Mouse (Mus musculus) small intestine, adult 2 months (tissue): ENCODE data around the gene Ddx10. TPM values are rescaled to one million over a fixed set of nuclear protein-coding genes. Genes with fewer than 3 reads are reported as not detected.

Experiments
- H3K27ac ChIP-seq: fragments of 200-500 bp; 2 replicates; pipeline ENCODE4 v1.5.1; 2012; ENCODE audit warnings: low read depth, low read length, control low read depth, inconsistent platforms; ENCODE audit not compliant: insufficient read depth
- H3K27me3 ChIP-seq: fragments of 200-500 bp; 2 replicates; pipeline ENCODE4 v1.6.1; 2012; ENCODE audit warnings: mild to moderate bottlenecking, moderate library complexity, low read length, inconsistent platforms; ENCODE audit not compliant: control insufficient read depth, insufficient read depth
- H3K36me3 ChIP-seq: fragments of 200-500 bp; 2 replicates; pipeline ENCODE4 v1.6.1; 2012; ENCODE audit warnings: mild to moderate bottlenecking, low read length, control low read depth, inconsistent platforms; ENCODE audit not compliant: control insufficient read depth, insufficient read depth
- H3K4me1 ChIP-seq: fragments of 200-500 bp; 2 replicates; pipeline ENCODE4 v1.6.1; 2012; ENCODE audit warnings: low read length, inconsistent platforms, mixed read lengths; ENCODE audit not compliant: control insufficient read depth, insufficient read depth, insufficient read length
- H3K4me3 ChIP-seq: fragments of 200-500 bp; 2 replicates; pipeline ENCODE4 v1.5.1; 2012; ENCODE audit warnings: low read depth, mild to moderate bottlenecking, control low read depth, inconsistent platforms, low read length, moderate library complexity
- CTCF ChIP-seq: fragments of 200-500 bp; IDR thresholded peaks from 2 replicates; pipeline ENCODE4 v1.5.1; 2012; ENCODE audit warnings: low read depth, mild to moderate bottlenecking, control low read depth, inconsistent platforms, low read length, moderate library complexity, mixed read lengths; ENCODE audit not compliant: insufficient replicate concordance, insufficient read length; ENCODE audit errors: extremely low read depth
- POLR2A ChIP-seq: fragments of 200-500 bp; IDR thresholded peaks from 2 replicates; pipeline ENCODE4 v1.6.1; 2012; ENCODE audit warnings: low read depth, mild to moderate bottlenecking, control low read depth, inconsistent platforms, low read length, moderate library complexity
- WGBS: fragments of 180-500 bp; shearing (Covaris S2); methylation state at CpG from one replicate; pipeline ENCODE4 v1.1.7; 2018; 5-methylcytosine and 5-hydroxymethylcytosine counted together
- polyA plus RNA-seq: library from polyadenylated mRNA; depleted of rRNA; stranded (reverse); fragments of >200 nt; gene quantifications from 2 replicates; pipeline ENCODE4 v1.2.3, GENCODE M21; 2012

Ddx10 gene
- polyA plus RNA-seq, 1 experiment, result 0.39 TPM

GRCm38 (mm10) chr9:53258199-53258598 lies 10.3 kb upstream of the Ddx10 start:
- WGBS, result 69% methylated on average over 6 of the region's 6 CpGs
- Histone ChIP-seq H3K27ac (no peak overlapping the region), H3K27me3 (no peaks in the 10 kb centered on the region), H3K4me1 (no peaks in the 10 kb centered on the region), H3K4me3 (no peak overlapping the region), H3K36me3 (no peaks in the 10 kb centered on the region)
- no peak for TF ChIP-seq CTCF
- no peak for TF ChIP-seq POLR2A

GRCm38 (mm10) chr9:53257772-53258171 lies 9.9 kb upstream of the Ddx10 start:
- no peak overlapping the region for H3K4me3 ChIP-seq
- TF ChIP-seq CTCF, result no peak
- TF ChIP-seq POLR2A, result no peak
- H3K4me1 ChIP-seq, result no peaks in the 10 kb centered on the region
- H3K27me3 ChIP-seq, result no peaks in the 10 kb centered on the region
- H3K36me3 ChIP-seq, result no peaks in the 10 kb centered on the region
- 17% methylated on average over 3 of the region's 3 CpGs for WGBS
- no peak overlapping the region for H3K27ac ChIP-seq

GRCm38 (mm10) chr9:53256690-53257305 lies 8.9 kb upstream of the Ddx10 start:
- WGBS, result 83% methylated on average over 4 of the region's 4 CpGs
- TF ChIP-seq POLR2A, result no peak
- TF ChIP-seq CTCF, result no peak

GRCm38 (mm10) chr9:53254368-53254767 lies 6.5 kb upstream of the Ddx10 start:
- Histone ChIP-seq H3K4me3 (no peak overlapping the region), H3K4me1 (no peaks in the 10 kb centered on the region), H3K27ac (no peak overlapping the region), H3K27me3 (no peaks in the 10 kb centered on the region), H3K36me3 (no peaks in the 10 kb centered on the region)
- no peak for TF ChIP-seq CTCF
- no peak for TF ChIP-seq POLR2A
- 1% methylated on average over 4 of the region's 4 CpGs for WGBS

More at GRCm38 (mm10) chr9:53256690-53257305, 8.9 kb upstream of the Ddx10 start:
- Histone ChIP-seq H3K36me3 (no peaks in the 10 kb centered on the region), H3K27ac (no peak overlapping the region), H3K27me3 (no peaks in the 10 kb centered on the region), H3K4me3 (no peak overlapping the region), H3K4me1 (no peaks in the 10 kb centered on the region)

GRCm38 (mm10) chr9:53247516-53247915 lies 337 bp downstream of the Ddx10 start:
- under 1% methylated on average over 23 of the region's 23 CpGs for WGBS
- H3K27ac ChIP-seq, result no peak overlapping the region
- peaks cover 2% of the 10 kb centered on the region; the same call in 1 of the 2 replicates for H3K4me1 ChIP-seq
- no peaks in the 10 kb centered on the region for H3K36me3 ChIP-seq
- no peaks in the 10 kb centered on the region for H3K27me3 ChIP-seq
- peak overlapping the region; percentile 89 for H3K4me3 ChIP-seq
- TF ChIP-seq CTCF, result no peak
- TF ChIP-seq POLR2A, result no peak

GRCm38 (mm10) chr9:53218181-53218580 lies 29.7 kb downstream of the Ddx10 start:
- Histone ChIP-seq H3K27me3 (no peaks in the 10 kb centered on the region), H3K4me1 (no peaks in the 10 kb centered on the region), H3K36me3 (peaks cover 3% of the 10 kb centered on the region; the same call in 1 of the 2 replicates), H3K27ac (no peak overlapping the region), H3K4me3 (no peak overlapping the region)
- no peak for TF ChIP-seq CTCF
- no peak for TF ChIP-seq POLR2A
- 84% methylated on average over 2 of the region's 2 CpGs for WGBS

GRCm38 (mm10) chr9:53208283-53208682 lies 39.6 kb downstream of the Ddx10 start:
- H3K4me1 ChIP-seq, result no peaks in the 10 kb centered on the region
- no peak overlapping the region for H3K27ac ChIP-seq
- 82% methylated on average over 4 of the region's 4 CpGs for WGBS
- H3K4me3 ChIP-seq, result no peak overlapping the region
- peaks cover 10% of the 10 kb centered on the region for H3K36me3 ChIP-seq
- TF ChIP-seq POLR2A (no peak), CTCF (no peak)
- no peaks in the 10 kb centered on the region for H3K27me3 ChIP-seq

GRCm38 (mm10) chr9:53174590-53174989 lies 73.3 kb downstream of the Ddx10 start:
- Histone ChIP-seq H3K4me3 (no peak overlapping the region), H3K4me1 (no peaks in the 10 kb centered on the region), H3K27me3 (no peaks in the 10 kb centered on the region), H3K27ac (no peak overlapping the region), H3K36me3 (no peaks in the 10 kb centered on the region)
- 87% methylated on average over 2 of the region's 2 CpGs for WGBS
- TF ChIP-seq POLR2A (no peak), CTCF (no peak)
